ENCODE assay signal across 9 mouse cellular contexts in genomic region chr6:6942813-6943212, GRCm38 (mm10). TPM values are rescaled to one million over a fixed set of nuclear protein-coding genes. Genes with fewer than 3 reads are reported as not detected.
A peak's percentile ranks its signal among the peaks of the same experiment; 100 is the strongest.
DNase-seq lines count a peak whose midpoint lies in the region; ATAC-seq and TF ChIP-seq lines count a peak whose summit lies in the region.
"Had no signal": no experiment of that assay in that cellular context is flagged by ENCODE, and none has a peak within 500 bp of the region (broad histone marks: within the 10 kb centered on the region; RNA-seq: fewer than 3 reads in every experiment).

No protein-coding gene starts in this region.

- no peaks in the 10 kb centered on the region for H3K36me3 ChIP-seq in forebrain, embryonic 14.5 days (ENCODE audit: control insufficient read depth, insufficient read depth, low read length)
- no peaks in the 10 kb centered on the region for H3K36me3 ChIP-seq in forebrain, embryonic 10.5 days (replicated peaks)
- H3K36me3 ChIP-seq in liver, embryonic 11.5 days (ENCODE audit: control insufficient read depth, insufficient read depth, low read length): no peaks in the 10 kb centered on the region
- H3K36me3 ChIP-seq in stomach, postnatal 0 days (ENCODE audit: control insufficient read depth, insufficient read depth, low read length): no peaks in the 10 kb centered on the region
- H3K36me3 ChIP-seq: neural tube, embryonic 13.5 days had no signal

- H3K27ac ChIP-seq in forebrain, embryonic 14.5 days (ENCODE audit: low read depth, low read length): no peak overlapping the region
- H3K27ac ChIP-seq in forebrain, embryonic 10.5 days: no peak overlapping the region
- no peak overlapping the region for H3K27ac ChIP-seq in liver, embryonic 11.5 days (ENCODE audit: low read depth, low read length)
- H3K27ac ChIP-seq in stomach, postnatal 0 days (replicated peaks): no peak overlapping the region
- H3K27ac ChIP-seq: neural tube, embryonic 13.5 days had no signal

- H3K4me1 ChIP-seq in forebrain, embryonic 14.5 days (ENCODE audit: control insufficient read depth, insufficient read depth, low read length): no peaks in the 10 kb centered on the region
- no peaks in the 10 kb centered on the region for H3K4me1 ChIP-seq in forebrain, embryonic 10.5 days
- no peaks in the 10 kb centered on the region for H3K4me1 ChIP-seq in liver, embryonic 11.5 days (replicated peaks; ENCODE audit: control insufficient read depth, insufficient read depth, low read length)
- no peaks in the 10 kb centered on the region for H3K4me1 ChIP-seq in stomach, postnatal 0 days (replicated peaks; ENCODE audit: control insufficient read depth, insufficient read depth)
- H3K4me1 ChIP-seq: neural tube, embryonic 13.5 days had no signal

- 55% methylated on average over 6 of the region's 6 CpGs for WGBS in forebrain, embryonic 14.5 days
- 55% methylated on average over 6 of the region's 6 CpGs for WGBS in forebrain, embryonic 10.5 days
- WGBS in liver, embryonic 11.5 days: 47% methylated on average over 6 of the region's 6 CpGs
- WGBS in stomach, postnatal 0 days: 45% methylated on average over 6 of the region's 6 CpGs

- TF ChIP-seq CTCF in stomach, postnatal 0 days (IDR thresholded peaks at IDR 0.05; ENCODE audit: low read depth): peak; percentile 61

- TF ChIP-seq EP300 in stomach, postnatal 0 days (optimal IDR thresholded peaks at IDR 0.05): no peak

- no peak overlapping the region for H3K4me2 ChIP-seq in forebrain, embryonic 14.5 days (ENCODE audit: low read length)
- H3K4me2 ChIP-seq in liver, embryonic 11.5 days: no peak overlapping the region
- H3K4me2 ChIP-seq in stomach, postnatal 0 days (replicated peaks; ENCODE audit: low read depth): no peak overlapping the region
- H3K4me2 ChIP-seq: neural tube, embryonic 13.5 days had no signal

- no peaks in the 10 kb centered on the region for H3K9me3 ChIP-seq in forebrain, embryonic 14.5 days (replicated peaks; ENCODE audit: control insufficient read depth, low read length)
- H3K9me3 ChIP-seq in forebrain, embryonic 10.5 days: no peaks in the 10 kb centered on the region
- H3K9me3 ChIP-seq in liver, embryonic 11.5 days (ENCODE audit: control insufficient read depth, low read length): no peaks in the 10 kb centered on the region
- no peaks in the 10 kb centered on the region for H3K9me3 ChIP-seq in stomach, postnatal 0 days (ENCODE audit: control insufficient read depth, low read length)
- H3K9me3 ChIP-seq: neural tube, embryonic 13.5 days had no signal

- no peak for ATAC-seq in forebrain, embryonic 14.5 days
- ATAC-seq in liver, embryonic 11.5 days (replicated peaks; ENCODE audit: low FRiP score): no peak
- no peak for ATAC-seq in stomach, postnatal 0 days (ENCODE audit: low FRiP score, low TSS enrichment)

- H3K9ac ChIP-seq in forebrain, embryonic 14.5 days (ENCODE audit: low read length): no peak overlapping the region
- no peak overlapping the region for H3K9ac ChIP-seq in liver, embryonic 11.5 days (ENCODE audit: low read depth, low read length)
- H3K9ac ChIP-seq in stomach, postnatal 0 days (ENCODE audit: low read length): no peak overlapping the region
- H3K9ac ChIP-seq: neural tube, embryonic 13.5 days had no signal

- no peaks in the 10 kb centered on the region for H3K27me3 ChIP-seq in forebrain, embryonic 14.5 days (replicated peaks; ENCODE audit: control insufficient read depth, insufficient read depth, low read length)
- H3K27me3 ChIP-seq in forebrain, embryonic 10.5 days (ENCODE audit: poor library complexity, severe bottlenecking): no peaks in the 10 kb centered on the region
- H3K27me3 ChIP-seq in liver, embryonic 11.5 days (replicated peaks; ENCODE audit: control insufficient read depth, insufficient read depth, low read length): no peaks in the 10 kb centered on the region
- H3K27me3 ChIP-seq in stomach, postnatal 0 days (ENCODE audit: control insufficient read depth, insufficient read depth, low read length): no peaks in the 10 kb centered on the region
- H3K27me3 ChIP-seq: neural tube, embryonic 13.5 days had no signal

- peak; percentile 23 for DNase-seq in forebrain, embryonic 14.5 days (ENCODE audit: low spot score)
- DNase-seq in forebrain, embryonic 10.5 days (ENCODE audit: extremely low spot score, low spot score): no peak
- DNase-seq in liver: peak; percentile 12
- DNase-seq in liver, embryonic 11.5 days (ENCODE audit: low spot score): no peak
- peak; percentile 44 for DNase-seq in adrenal gland, adult 2 months
- DNase-seq in kidney, postnatal 10 days: peak; percentile 56
- DNase-seq in stomach, postnatal 0 days (ENCODE audit: low spot score): peak; percentile 26
- no peak for DNase-seq in urinary bladder, postnatal 25 days (ENCODE audit: low spot score)

- H3K4me3 ChIP-seq in forebrain, embryonic 14.5 days (ENCODE audit: low read depth, low read length): no peak overlapping the region
- H3K4me3 ChIP-seq in forebrain, embryonic 10.5 days: no peak overlapping the region
- no peak overlapping the region for H3K4me3 ChIP-seq in liver, embryonic 11.5 days (ENCODE audit: low read depth, low read length)
- no peak overlapping the region for H3K4me3 ChIP-seq in stomach, postnatal 0 days (ENCODE audit: low read depth, low read length)
- H3K4me3 ChIP-seq: neural tube, embryonic 13.5 days had no signal

RNA-seq across cellular contexts. Expression of gene Sdhaf3, which starts 13.0 kb away (rescaled TPM):
- polyA plus RNA-seq in forebrain, embryonic 14.5 days (2014; fragmentation: Nextera tagmentation; extraction: Ambion mirVana): 7.4 and 7.6 TPM in 2 replicates
- polyA plus RNA-seq in forebrain, embryonic 10.5 days (2016; fragmentation: Nextera tagmentation; extraction: Ambion mirVana): 6.4 and 7.2 TPM in 2 replicates
- 5.1 and 5.8 TPM in 2 replicates for polyA plus RNA-seq in liver, embryonic 11.5 days (2014; fragmentation: Nextera tagmentation; extraction: Ambion mirVana)
- total RNA-seq in adrenal gland, adult 2 months (2021): 1 to 10 TPM; 5.0 to 6.3 TPM
- 0.17 and 0.18 TPM in 2 replicates for polyA plus RNA-seq in adrenal gland, adult 2 months (2012; rRNA removed)
- 3.7 TPM in 2 replicates for polyA plus RNA-seq in stomach, postnatal 0 days (2015; fragmentation: Nextera tagmentation; extraction: Ambion mirVana)

Comparison
In these comparisons a context has a peak if more than half of its experiments do, and no peak if none do; other contexts are left out.
1. DNase-seq: peak in forebrain, embryonic 14.5 days (single experiment), liver (single experiment), adrenal gland, adult 2 months (single experiment), kidney, postnatal 10 days (single experiment) and stomach, postnatal 0 days (single experiment); none in forebrain, embryonic 10.5 days (single experiment), liver, embryonic 11.5 days (single experiment) and urinary bladder, postnatal 25 days (single experiment).